Mouse (Mus musculus) liver (tissue): ENCODE measurements around the gene Dok3.

Source experiments
- DNase-seq: peaks from one replicate; pipeline ENCODE4 v3.0.0-alpha.2; 2020; ENCODE audit warnings: mixed read lengths

The Dok3 gene

GRCm38 (mm10) chr13:55474621-55475069, 54.5 kb downstream of the Dok3 start:
- no peak for DNase-seq

- DNase-seq = no peak
Observed at GRCm38 (mm10) chr13:55473961-55474360, 55.1 kb downstream of the Dok3 start.
